Mouse (Mus musculus): ENCODE measurements around the gene Fap.
A peak's percentile ranks its signal among the peaks of the same experiment; 100 is the strongest.

Gene Fap

DNA sequence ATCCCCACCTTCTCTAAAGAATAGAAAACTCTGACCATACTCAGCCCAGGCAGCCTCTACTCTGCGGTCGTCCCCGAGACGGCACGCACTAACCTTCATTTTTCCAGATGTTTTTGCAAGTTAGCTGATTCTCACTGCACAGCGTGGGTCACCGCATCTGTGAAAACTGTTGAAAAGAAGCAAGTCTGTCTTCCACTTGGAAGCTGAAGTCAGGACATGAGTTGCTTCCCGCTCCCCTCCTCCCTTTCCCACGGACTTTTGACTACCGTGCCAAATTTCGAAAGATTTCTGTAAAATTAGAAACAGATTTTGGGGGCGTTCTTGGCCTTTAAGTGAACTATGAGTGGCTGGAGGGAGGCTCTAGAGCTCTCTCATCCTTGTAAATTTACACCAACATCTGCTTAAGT, at the start of gene Fap:
Gene Fap (minus strand): TSS at position 323 of the 407 bp plus-strand sequence.
- H3K36me3 ChIP-seq (ENCODE audit: control insufficient read depth, insufficient read depth, low read length, poor library complexity, severe bottlenecking): no peaks in the 10 kb centered on the region
- no peak for DNase-seq (ENCODE audit: low read depth, low spot score)
- H3K27me3 ChIP-seq (ENCODE audit: control insufficient read depth, insufficient read depth, low read length, poor library complexity, severe bottlenecking): no peaks in the 10 kb centered on the region

DNA sequence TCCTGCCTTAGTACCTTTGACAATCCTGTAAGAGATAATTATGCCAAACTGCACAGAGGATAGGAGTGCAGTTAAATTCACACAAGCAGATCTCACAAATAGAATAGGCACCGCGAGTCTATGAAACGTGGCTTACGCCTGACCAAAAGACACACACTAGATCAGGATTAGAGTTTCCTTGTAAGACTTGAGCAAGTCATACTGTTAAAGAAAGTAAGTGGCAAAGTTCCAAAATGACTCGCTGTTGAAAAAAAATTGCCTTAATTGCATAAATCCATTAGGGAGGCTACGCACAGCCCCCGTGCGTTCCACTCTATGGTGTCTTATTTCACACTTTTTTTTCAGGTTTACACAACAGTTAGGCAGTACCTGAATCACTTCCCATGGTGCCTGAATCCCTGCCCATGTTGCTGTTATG, 49.2 kb upstream of the Fap start:
- no peak for DNase-seq (ENCODE audit: low read depth, low spot score)
- H3K27me3 ChIP-seq (ENCODE audit: control insufficient read depth, insufficient read depth, low read length, poor library complexity, severe bottlenecking): no peaks in the 10 kb centered on the region
- no peaks in the 10 kb centered on the region for H3K36me3 ChIP-seq (ENCODE audit: control insufficient read depth, insufficient read depth, low read length, poor library complexity, severe bottlenecking)

DNA sequence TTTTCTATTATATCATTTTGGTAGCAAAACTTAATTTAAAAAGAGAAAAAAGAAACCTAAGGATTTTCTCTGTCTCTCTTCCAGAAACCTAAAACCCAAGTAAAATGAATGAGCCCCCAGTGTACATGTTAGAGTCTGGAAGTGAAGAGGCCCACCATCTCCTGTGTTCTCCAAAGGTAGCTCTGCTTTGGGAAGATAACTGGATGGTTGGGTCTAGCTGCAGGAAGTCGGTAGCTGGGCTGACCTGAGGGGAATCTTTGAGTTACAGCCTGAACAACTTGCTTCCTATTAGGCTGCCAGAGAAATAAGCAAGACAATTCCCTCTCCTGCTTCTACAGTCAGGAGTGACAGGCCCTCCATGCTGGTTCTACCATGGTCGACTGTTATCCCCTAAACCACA, 45.8 kb upstream of the Fap start:
- no peaks in the 10 kb centered on the region for H3K27me3 ChIP-seq (ENCODE audit: control insufficient read depth, insufficient read depth, low read length, poor library complexity, severe bottlenecking)
- no peak for DNase-seq (ENCODE audit: low read depth, low spot score)
- H3K36me3 ChIP-seq (ENCODE audit: control insufficient read depth, insufficient read depth, low read length, poor library complexity, severe bottlenecking): no peaks in the 10 kb centered on the region

DNA sequence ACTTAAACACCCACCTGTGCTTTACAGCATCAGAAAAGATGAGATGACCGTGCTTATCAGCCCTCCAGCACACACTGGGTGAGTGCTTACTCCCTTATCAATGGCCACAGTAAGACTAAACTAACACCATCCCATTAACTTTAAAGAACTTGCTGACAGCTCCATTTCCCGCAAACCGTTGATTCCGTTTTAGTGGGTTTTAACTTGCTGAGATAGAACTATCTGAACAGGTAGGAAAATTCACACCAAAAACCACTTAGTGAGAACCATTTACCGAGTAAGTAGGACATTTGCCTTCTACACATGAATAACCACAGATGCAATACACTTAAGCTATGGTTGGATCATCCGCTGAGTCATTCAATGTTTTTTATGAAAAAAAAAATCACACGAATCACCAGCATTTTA, 45.1 kb upstream of the Fap start:
- Histone ChIP-seq H3K36me3 (ENCODE audit: control insufficient read depth, insufficient read depth, low read length, poor library complexity, severe bottlenecking) (no peaks in the 10 kb centered on the region; the same call in 1 of the 2 replicates), H3K27me3 (ENCODE audit: control insufficient read depth, insufficient read depth, low read length, poor library complexity, severe bottlenecking) (no peaks in the 10 kb centered on the region)
- DNase-seq (ENCODE audit: low read depth, low spot score): no peak

DNA sequence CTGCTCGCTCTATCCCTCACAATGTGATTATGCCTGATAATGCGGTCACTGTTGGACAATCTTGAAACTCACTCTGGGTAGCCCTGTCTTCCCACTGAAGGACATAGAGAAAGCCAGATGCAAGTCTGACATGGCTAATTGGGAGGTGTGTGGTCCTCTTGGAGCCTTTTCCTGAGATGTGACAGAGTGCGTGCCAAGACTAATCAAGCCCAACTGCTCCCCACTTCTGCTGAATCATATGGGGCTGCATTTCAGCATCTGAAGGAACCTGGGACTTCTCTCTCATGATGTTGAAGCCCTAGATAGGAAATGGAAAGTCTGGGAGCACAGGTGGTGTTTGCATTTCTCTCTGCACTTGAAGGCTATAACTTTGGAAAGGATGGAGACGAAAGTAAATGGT, 39.3 kb upstream of the Fap start:
- DNase-seq (ENCODE audit: low read depth, low spot score): no peak
- no peaks in the 10 kb centered on the region; the same call in 1 of the 2 replicates for H3K36me3 ChIP-seq (ENCODE audit: control insufficient read depth, insufficient read depth, low read length, poor library complexity, severe bottlenecking)
- H3K27me3 ChIP-seq (ENCODE audit: control insufficient read depth, insufficient read depth, low read length, poor library complexity, severe bottlenecking): no peaks in the 10 kb centered on the region

DNA sequence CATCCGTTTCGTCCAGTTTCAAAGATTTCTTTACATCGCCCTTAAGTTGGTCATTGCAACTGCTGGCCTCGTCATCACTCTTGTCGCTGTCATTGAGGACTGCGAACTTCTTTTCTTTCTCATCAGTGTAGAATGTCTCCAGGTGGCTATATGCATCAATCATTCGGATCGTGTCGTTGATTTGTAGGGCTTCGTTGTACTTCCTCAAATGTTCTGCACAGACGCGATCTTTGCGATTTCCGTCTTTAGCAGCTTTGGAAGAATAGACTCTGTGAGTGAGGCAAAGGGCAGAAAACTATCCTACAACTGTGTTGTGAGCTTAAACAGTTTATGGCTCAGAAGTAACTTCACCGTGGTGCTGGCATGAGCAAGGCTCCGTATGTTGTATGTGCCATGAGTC, 32.3 kb upstream of the Fap start:
- peak; percentile 32 for DNase-seq (ENCODE audit: low read depth, low spot score)
- H3K36me3 ChIP-seq (ENCODE audit: control insufficient read depth, insufficient read depth, low read length, poor library complexity, severe bottlenecking): no peaks in the 10 kb centered on the region
- H3K27me3 ChIP-seq (ENCODE audit: control insufficient read depth, insufficient read depth, low read length, poor library complexity, severe bottlenecking): no peaks in the 10 kb centered on the region

DNA sequence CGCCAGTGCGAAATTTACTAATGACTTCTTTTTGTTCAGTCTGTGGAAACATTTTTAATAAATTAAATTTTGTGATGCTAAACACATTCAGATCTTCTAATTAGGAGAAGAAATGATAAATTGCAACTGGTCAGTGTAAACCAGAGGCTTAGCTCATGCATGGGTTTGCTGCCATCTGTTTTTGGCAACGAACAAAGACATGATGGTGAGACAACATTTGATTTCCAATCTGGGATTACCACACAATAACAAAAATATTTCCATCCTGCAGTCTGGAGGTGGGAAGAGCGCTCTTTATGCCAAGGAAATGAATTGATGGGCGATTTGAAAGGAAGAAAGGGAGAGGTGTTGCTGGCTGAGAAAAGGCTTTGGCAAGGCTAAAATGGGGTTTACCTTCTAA, 29.7 kb upstream of the Fap start:
- H3K36me3 ChIP-seq (ENCODE audit: control insufficient read depth, insufficient read depth, low read length, poor library complexity, severe bottlenecking): no peaks in the 10 kb centered on the region
- no peak for DNase-seq (ENCODE audit: low read depth, low spot score)

DNA sequence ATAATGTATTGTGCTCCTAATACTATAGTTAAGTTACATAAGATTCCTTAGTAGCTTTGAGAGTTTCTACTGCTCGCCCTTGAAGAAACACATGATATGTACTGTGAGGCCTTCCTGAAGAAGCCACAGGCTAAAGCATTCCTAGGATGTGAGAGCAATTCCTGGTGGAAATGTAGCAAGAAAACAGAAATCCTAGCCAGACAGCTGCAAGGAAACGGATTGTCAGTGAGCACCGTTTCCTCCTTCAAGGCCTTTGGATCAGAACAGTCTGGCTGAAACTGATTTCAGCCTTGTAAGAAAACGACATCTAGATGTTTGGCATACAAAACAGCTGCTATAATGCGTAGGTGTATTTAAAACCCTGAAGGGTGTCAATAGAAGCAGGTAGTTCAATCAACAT, 22.7 kb upstream of the Fap start:
- DNase-seq (ENCODE audit: low read depth, low spot score): no peak
- Histone ChIP-seq H3K27me3 (ENCODE audit: control insufficient read depth, insufficient read depth, low read length, poor library complexity, severe bottlenecking) (no peaks in the 10 kb centered on the region), H3K36me3 (ENCODE audit: control insufficient read depth, insufficient read depth, low read length, poor library complexity, severe bottlenecking) (no peaks in the 10 kb centered on the region)

More for the DNA sequence above, 29.7 kb upstream of the Fap start:
- H3K27me3 ChIP-seq (ENCODE audit: control insufficient read depth, insufficient read depth, low read length, poor library complexity, severe bottlenecking): no peaks in the 10 kb centered on the region

DNA sequence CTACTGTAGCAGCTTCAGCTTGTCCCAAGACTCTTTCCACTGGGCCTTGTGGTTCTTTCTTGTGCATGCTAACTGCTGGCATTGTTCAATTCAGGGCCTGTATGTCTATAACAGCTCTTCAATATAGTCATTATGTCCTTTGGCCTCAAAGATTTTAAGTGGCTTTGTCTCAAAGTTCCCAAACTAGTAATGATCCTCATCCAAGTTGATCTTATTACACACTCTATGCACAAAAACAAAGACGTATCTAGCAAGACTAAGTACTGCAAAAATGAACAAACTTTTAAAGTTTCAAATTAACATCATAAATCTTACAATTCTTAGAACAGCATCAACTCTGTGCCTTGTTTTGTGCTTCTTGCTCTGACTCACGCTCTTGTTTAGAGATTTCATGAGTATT, 20.6 kb upstream of the Fap start:
- no peak for DNase-seq (ENCODE audit: low read depth, low spot score)
- no peaks in the 10 kb centered on the region for H3K36me3 ChIP-seq (ENCODE audit: control insufficient read depth, insufficient read depth, low read length, poor library complexity, severe bottlenecking)
- H3K27me3 ChIP-seq (ENCODE audit: control insufficient read depth, insufficient read depth, low read length, poor library complexity, severe bottlenecking): no peaks in the 10 kb centered on the region

DNA sequence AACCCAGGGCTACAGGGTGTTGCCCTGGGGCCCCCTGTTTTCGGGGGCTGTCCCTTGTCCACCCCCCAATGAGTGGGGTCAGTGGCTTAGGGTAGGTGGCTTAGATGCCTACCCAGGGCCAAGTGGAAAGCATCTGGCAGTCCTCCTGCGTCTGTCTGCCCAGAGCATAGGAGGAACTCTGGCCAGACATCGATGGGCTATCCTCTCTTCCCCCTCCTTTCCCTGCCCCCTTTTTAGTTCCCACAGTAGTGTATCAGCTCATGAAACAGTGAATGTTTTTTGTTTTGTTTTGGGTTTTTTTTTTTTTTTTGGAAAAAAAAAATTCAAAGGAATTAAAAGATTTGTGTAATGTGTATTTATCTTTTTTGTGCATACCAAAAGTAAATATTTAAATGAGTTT, 17.7 kb upstream of the Fap start:
- Histone ChIP-seq H3K36me3 (ENCODE audit: control insufficient read depth, insufficient read depth, low read length, poor library complexity, severe bottlenecking) (no peaks in the 10 kb centered on the region), H3K27me3 (ENCODE audit: control insufficient read depth, insufficient read depth, low read length, poor library complexity, severe bottlenecking) (no peaks in the 10 kb centered on the region)
- no peak for DNase-seq (ENCODE audit: low read depth, low spot score)

DNA sequence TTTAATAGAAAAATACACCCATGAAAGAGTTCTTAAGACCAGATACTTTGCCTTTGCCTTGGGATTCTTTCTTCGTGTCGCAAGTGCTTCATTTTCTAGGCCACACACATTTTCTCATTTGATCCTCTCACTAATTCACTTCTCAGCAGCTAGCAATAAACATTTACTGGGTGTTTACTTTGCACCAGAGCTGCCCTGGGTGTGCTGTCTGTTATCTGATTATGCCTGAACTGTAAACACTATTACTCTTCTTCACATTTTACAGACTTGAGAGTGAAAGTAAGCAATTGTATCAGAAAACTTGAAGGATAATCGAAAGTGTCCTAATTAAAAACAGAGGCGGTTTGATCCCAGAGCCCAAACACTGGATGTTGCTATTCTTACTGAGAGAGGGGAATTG, 15.5 kb upstream of the Fap start:
- H3K36me3 ChIP-seq (ENCODE audit: control insufficient read depth, insufficient read depth, low read length, poor library complexity, severe bottlenecking): no peaks in the 10 kb centered on the region
- no peak for DNase-seq (ENCODE audit: low read depth, low spot score)
- no peaks in the 10 kb centered on the region for H3K27me3 ChIP-seq (ENCODE audit: control insufficient read depth, insufficient read depth, low read length, poor library complexity, severe bottlenecking)

DNA sequence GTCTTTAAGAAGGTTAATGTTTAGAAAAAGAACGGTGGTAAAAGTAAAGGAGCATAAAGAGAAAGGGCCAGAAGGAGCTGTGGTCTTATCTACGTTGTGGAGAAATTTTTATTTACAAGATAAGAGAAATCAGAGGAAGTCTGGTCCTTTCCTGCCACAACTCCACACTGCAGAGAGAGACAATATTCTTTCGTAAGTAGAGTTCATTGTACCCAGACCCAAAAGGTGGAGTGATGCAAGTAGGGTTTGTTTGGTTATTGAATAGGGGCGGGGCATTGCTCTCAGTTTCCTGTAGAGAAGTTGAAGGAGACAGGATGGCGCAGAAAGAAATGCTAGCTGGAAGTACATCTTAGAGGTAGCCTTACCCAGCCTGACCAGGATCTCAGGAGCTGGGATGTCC, 11.9 kb upstream of the Fap start:
- Histone ChIP-seq H3K36me3 (ENCODE audit: control insufficient read depth, insufficient read depth, low read length, poor library complexity, severe bottlenecking) (no peaks in the 10 kb centered on the region), H3K27me3 (ENCODE audit: control insufficient read depth, insufficient read depth, low read length, poor library complexity, severe bottlenecking) (no peaks in the 10 kb centered on the region)
- no peak for DNase-seq (ENCODE audit: low read depth, low spot score)

DNA sequence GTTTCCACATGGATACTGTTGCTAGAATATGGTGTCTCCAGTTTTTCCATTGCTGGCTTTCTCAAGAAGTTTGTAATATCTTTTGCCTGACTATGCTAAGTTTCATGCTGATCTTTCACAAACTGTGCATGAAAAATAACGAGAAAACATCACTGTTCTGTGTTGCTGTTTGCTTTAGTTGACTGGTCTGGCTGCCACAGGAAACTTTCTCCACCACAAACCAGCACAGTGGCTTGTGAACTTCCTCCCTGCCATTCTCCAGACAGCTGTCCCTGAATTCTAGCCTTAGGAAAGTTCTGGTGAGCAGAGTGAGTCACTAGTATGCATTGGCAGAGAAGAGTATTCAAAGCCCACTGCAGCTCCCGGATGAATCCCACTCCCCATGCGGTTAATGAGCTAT, 1.1 kb upstream of the Fap start:
- no peak for DNase-seq (ENCODE audit: low read depth, low spot score)
- H3K36me3 ChIP-seq (ENCODE audit: control insufficient read depth, insufficient read depth, low read length, poor library complexity, severe bottlenecking): no peaks in the 10 kb centered on the region
- no peaks in the 10 kb centered on the region for H3K27me3 ChIP-seq (ENCODE audit: control insufficient read depth, insufficient read depth, low read length, poor library complexity, severe bottlenecking)

DNA sequence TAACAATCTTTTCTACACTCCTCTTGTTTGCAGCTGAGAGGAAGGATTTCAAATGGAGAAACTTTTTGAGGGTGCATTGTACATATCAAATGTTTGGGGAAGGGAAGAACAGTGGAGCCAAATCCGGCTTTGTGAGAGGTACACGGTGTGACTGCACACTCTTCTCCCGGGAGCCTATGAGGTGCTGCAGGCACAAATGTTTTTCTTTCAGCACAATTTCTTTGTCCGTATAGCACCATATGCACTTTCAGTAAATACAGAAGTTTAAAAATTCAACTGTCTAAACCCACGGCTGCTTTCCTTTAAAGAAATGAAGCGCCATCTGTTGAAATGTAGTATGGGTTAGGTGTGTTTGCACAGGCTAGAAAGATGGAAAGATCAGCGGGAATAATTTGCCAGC, 375 bp upstream of the Fap start:
- DNase-seq (ENCODE audit: low read depth, low spot score): no peak
- Histone ChIP-seq H3K36me3 (ENCODE audit: control insufficient read depth, insufficient read depth, low read length, poor library complexity, severe bottlenecking) (no peaks in the 10 kb centered on the region), H3K27me3 (ENCODE audit: control insufficient read depth, insufficient read depth, low read length, poor library complexity, severe bottlenecking) (no peaks in the 10 kb centered on the region)

DNA sequence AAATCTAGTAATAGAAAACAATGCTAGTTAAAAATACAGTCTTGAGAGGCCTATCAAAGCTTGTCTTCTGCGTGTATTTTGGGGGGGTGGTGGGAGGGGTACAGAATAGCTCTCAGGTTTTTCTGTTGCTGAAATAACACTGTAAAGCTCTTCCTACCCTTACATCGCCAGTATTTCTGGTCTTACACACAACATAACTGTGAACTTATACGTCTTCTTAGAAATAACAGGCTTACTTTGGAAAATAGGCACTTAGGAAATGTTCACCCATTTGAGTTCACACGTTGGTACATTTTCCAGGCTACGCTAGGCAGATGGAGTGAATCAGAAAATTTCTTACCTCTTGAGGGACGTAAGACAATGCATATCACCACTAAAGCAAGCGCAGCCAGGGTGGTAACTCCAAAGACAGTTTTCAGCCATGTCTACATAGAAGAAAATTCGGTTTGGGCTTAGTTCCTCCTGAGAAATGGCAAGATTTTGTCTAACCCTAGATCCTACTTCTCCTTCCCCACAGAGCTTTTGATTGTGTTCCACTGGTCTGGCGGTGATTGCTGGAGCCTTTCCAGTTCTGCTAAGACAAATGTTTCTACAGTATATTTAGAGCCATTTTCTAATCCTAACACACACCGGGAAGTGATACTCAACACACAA, 649 bp downstream of the Fap start:
- DNase-seq (ENCODE audit: low read depth, low spot score): no peak
- no peaks in the 10 kb centered on the region for H3K36me3 ChIP-seq (ENCODE audit: control insufficient read depth, insufficient read depth, low read length, poor library complexity, severe bottlenecking)
- H3K27me3 ChIP-seq (ENCODE audit: control insufficient read depth, insufficient read depth, low read length, poor library complexity, severe bottlenecking): no peaks in the 10 kb centered on the region

DNA sequence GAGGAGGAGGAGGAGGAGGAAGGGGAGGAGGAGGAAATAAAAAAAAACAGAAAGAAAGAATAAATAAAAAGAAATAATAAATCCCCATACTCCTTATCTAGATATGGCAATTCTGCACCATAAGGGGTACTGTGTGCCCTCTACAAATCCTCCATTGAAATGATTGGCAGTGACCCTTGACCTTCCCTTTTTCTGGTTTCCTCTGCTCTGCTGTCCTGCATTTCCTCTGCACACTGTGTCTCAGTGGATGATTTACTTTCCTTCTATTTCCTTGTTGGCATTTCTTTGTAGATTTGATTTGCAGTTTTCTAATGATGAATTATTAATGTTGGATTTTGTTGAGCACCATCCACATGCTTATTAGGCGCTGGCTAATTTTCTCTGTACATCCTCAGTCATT, 9.2 kb downstream of the Fap start:
- no peaks in the 10 kb centered on the region for H3K36me3 ChIP-seq (ENCODE audit: control insufficient read depth, insufficient read depth, low read length, poor library complexity, severe bottlenecking)
- DNase-seq (ENCODE audit: low read depth, low spot score): no peak
- no peaks in the 10 kb centered on the region for H3K27me3 ChIP-seq (ENCODE audit: control insufficient read depth, insufficient read depth, low read length, poor library complexity, severe bottlenecking)

Measured in splenic B cell, adult 2 months (primary cell).